Mouse (Mus musculus) olfactory bulb, adult 2 months (tissue): ENCODE results near the gene Nudt16l1.

ENCODE experiments used
- CTCF ChIP-seq: fragments of 200-500 bp; IDR thresholded peaks from 2 replicates; pipeline ENCODE4 v1.5.1; 2012; ENCODE audit warnings: low read depth, mild to moderate bottlenecking, low read length, moderate library complexity; ENCODE audit not compliant: insufficient read depth
- POLR2A ChIP-seq: fragments of 200-500 bp; IDR thresholded peaks from 2 replicates; pipeline ENCODE4 v1.6.1; 2012; ENCODE audit warnings: mild to moderate bottlenecking, low read depth, low read length, moderate library complexity; ENCODE audit not compliant: insufficient read depth

DNA sequence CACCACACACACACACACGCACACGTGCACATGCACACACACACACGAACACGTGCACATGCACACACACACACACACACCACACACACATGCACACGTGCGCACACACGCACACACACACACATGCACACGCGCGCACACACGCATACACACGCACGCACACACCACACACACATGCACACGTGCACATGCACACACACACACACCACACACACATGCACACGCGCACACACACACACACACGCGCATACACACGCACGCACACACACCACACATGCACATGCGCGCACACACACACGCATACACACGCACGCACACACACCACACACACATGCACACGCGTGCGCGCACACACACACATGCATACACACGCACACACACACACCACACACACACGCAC, 3.1 kb upstream of the Nudt16l1 start:
- TF ChIP-seq POLR2A, result no peak
- no peak for TF ChIP-seq CTCF
